Mouse (Mus musculus): Measurements from ENCODE around the gene Syt3. TPM values are rescaled to one million over a fixed set of nuclear protein-coding genes. Genes with fewer than 3 reads are reported as not detected.

The Syt3 gene
- polyA plus RNA-seq, 2 experiments = 3.3 to 4.6 TPM

- 79% methylated on average over 4 of the region's 4 CpGs for WGBS
- no peaks in the 10 kb centered on the region for H3K27me3 ChIP-seq (ENCODE audit: control insufficient read depth, insufficient read depth, low read length)
These were observed 27.2 kb downstream of the Syt3 start for GRCm38 (mm10) chr7:44411144-44411543.

GRCm38 (mm10) chr7:44413307-44413706 is 29.4 kb downstream of the Syt3 start:
- no peaks in the 10 kb centered on the region for H3K9me3 ChIP-seq (ENCODE audit: control insufficient read depth, low read length)

More at GRCm38 (mm10) chr7:44411144-44411543, 27.2 kb downstream of the Syt3 start:
- no peak for TF ChIP-seq POLR2A (IDR thresholded peaks at IDR 0.05; ENCODE audit: borderline replicate concordance, extremely low read depth, insufficient read depth, insufficient read length)
- Histone ChIP-seq H3K4me1 (ENCODE audit: control insufficient read depth, insufficient read depth, low read length) (no peaks in the 10 kb centered on the region), H3K9ac (ENCODE audit: low read depth, low read length, severe bottlenecking) (no peak overlapping the region), H3K4me2 (replicated peaks; ENCODE audit: low read depth, low read length, severe bottlenecking) (no peak overlapping the region), H3K4me3 (replicated peaks; ENCODE audit: low read length) (no peak overlapping the region), H3K27ac (replicated peaks; ENCODE audit: low read depth, low read length) (no peak overlapping the region), H3K36me3 (ENCODE audit: control insufficient read depth, insufficient read depth, low read length) (no peaks in the 10 kb centered on the region), H3K9me3 (ENCODE audit: control insufficient read depth, low read length) (no peaks in the 10 kb centered on the region)
- DNase-seq (ENCODE audit: low spot score) = no peak
- ATAC-seq (ENCODE audit: low FRiP score, low read depth) = no peak

GRCm38 (mm10) chr7:44427666-44428065 is 43.8 kb downstream of the Syt3 start:
- DNase-seq (ENCODE audit: low spot score) = no peak
- Histone ChIP-seq H3K9me3 (ENCODE audit: control insufficient read depth, low read length) (no peaks in the 10 kb centered on the region), H3K4me2 (replicated peaks; ENCODE audit: low read depth, low read length, severe bottlenecking) (peak overlapping the region; percentile 83), H3K4me1 (ENCODE audit: control insufficient read depth, insufficient read depth, low read length) (peaks cover 9% of the 10 kb centered on the region), H3K4me3 (replicated peaks; ENCODE audit: low read length) (peak overlapping the region; percentile 58), H3K27me3 (ENCODE audit: control insufficient read depth, insufficient read depth, low read length) (peaks cover 24% of the 10 kb centered on the region), H3K9ac (ENCODE audit: low read depth, low read length, severe bottlenecking) (peak overlapping the region; percentile 43), H3K36me3 (ENCODE audit: control insufficient read depth, insufficient read depth, low read length) (no peaks in the 10 kb centered on the region), H3K27ac (replicated peaks; ENCODE audit: low read depth, low read length) (no peak overlapping the region)
- 8% methylated on average over 7 of the region's 8 CpGs for whole genome bisulfite sequencing
- TF ChIP-seq POLR2A (IDR thresholded peaks at IDR 0.05; ENCODE audit: borderline replicate concordance, extremely low read depth, insufficient read depth, insufficient read length) = no peak
- ATAC-seq (ENCODE audit: low FRiP score, low read depth) = no peak

More at GRCm38 (mm10) chr7:44413307-44413706, 29.4 kb downstream of the Syt3 start:
- H3K4me1 ChIP-seq (ENCODE audit: control insufficient read depth, insufficient read depth, low read length) = no peaks in the 10 kb centered on the region
- ATAC-seq (ENCODE audit: low FRiP score, low read depth) (no peak), DNase-seq (ENCODE audit: low spot score) (no peak)
- no peak overlapping the region for H3K27ac ChIP-seq (replicated peaks; ENCODE audit: low read depth, low read length)
- WGBS = 74% methylated on average over 6 of the region's 6 CpGs
- no peaks in the 10 kb centered on the region for H3K36me3 ChIP-seq (ENCODE audit: control insufficient read depth, insufficient read depth, low read length)
- H3K27me3 ChIP-seq (ENCODE audit: control insufficient read depth, insufficient read depth, low read length) = no peaks in the 10 kb centered on the region
- H3K4me2 ChIP-seq (replicated peaks; ENCODE audit: low read depth, low read length, severe bottlenecking) = no peak overlapping the region
- TF ChIP-seq POLR2A (IDR thresholded peaks at IDR 0.05; ENCODE audit: borderline replicate concordance, extremely low read depth, insufficient read depth, insufficient read length) = no peak
- H3K9ac ChIP-seq (ENCODE audit: low read depth, low read length, severe bottlenecking) = no peak overlapping the region
- H3K4me3 ChIP-seq (replicated peaks; ENCODE audit: low read length) = no peak overlapping the region

- H3K4me2 ChIP-seq (replicated peaks; ENCODE audit: low read depth, low read length, severe bottlenecking) = peak overlapping the region; percentile 83
- peak; percentile 21 for DNase-seq (ENCODE audit: low spot score)
- no peaks in the 10 kb centered on the region for H3K9me3 ChIP-seq (ENCODE audit: control insufficient read depth, low read length)
- no peaks in the 10 kb centered on the region for H3K36me3 ChIP-seq (ENCODE audit: control insufficient read depth, insufficient read depth, low read length)
- peak overlapping the region; percentile 58 for H3K4me3 ChIP-seq (replicated peaks; ENCODE audit: low read length)
- 0 out of 2 replicates have a peak, but pooled peaks have one; percentile 20 for TF ChIP-seq POLR2A (IDR thresholded peaks at IDR 0.05; ENCODE audit: borderline replicate concordance, extremely low read depth, insufficient read depth, insufficient read length)
- 5% methylated on average over 18 of the region's 38 CpGs for WGBS
- H3K27me3 ChIP-seq (ENCODE audit: control insufficient read depth, insufficient read depth, low read length) = peaks cover 24% of the 10 kb centered on the region
- H3K9ac ChIP-seq (ENCODE audit: low read depth, low read length, severe bottlenecking) = peak overlapping the region; percentile 62
- peak; percentile 34 for ATAC-seq (ENCODE audit: low FRiP score, low read depth)
- no peak overlapping the region for H3K27ac ChIP-seq (replicated peaks; ENCODE audit: low read depth, low read length)
- H3K4me1 ChIP-seq (ENCODE audit: control insufficient read depth, insufficient read depth, low read length) = peaks cover 9% of the 10 kb centered on the region
These were observed 44.5 kb downstream of the Syt3 start for GRCm38 (mm10) chr7:44428171-44428950.

GRCm38 (mm10) chr7:44428968-44429521 is 45.1 kb downstream of the Syt3 start, which contains the start of gene Lrrc4b:
Gene Lrrc4b, plus strand, starts transcription at chr7:44429018.
- Histone ChIP-seq H3K4me2 (replicated peaks; ENCODE audit: low read depth, low read length, severe bottlenecking) (peak within 1 kb of the TSS; percentile 83), H3K9ac (ENCODE audit: low read depth, low read length, severe bottlenecking) (peak within 1 kb of the TSS; percentile 62), H3K27me3 (ENCODE audit: control insufficient read depth, insufficient read depth, low read length) (peaks cover 24% of the 10 kb centered on the region), H3K27ac (replicated peaks; ENCODE audit: low read depth, low read length) (no peak within 1 kb of the TSS), H3K4me1 (ENCODE audit: control insufficient read depth, insufficient read depth, low read length) (peaks cover 9% of the 10 kb centered on the region), H3K4me3 (replicated peaks; ENCODE audit: low read length) (peak within 1 kb of the TSS; percentile 58), H3K9me3 (ENCODE audit: control insufficient read depth, low read length) (no peaks in the 10 kb centered on the region), H3K36me3 (ENCODE audit: control insufficient read depth, insufficient read depth, low read length) (no peaks in the 10 kb centered on the region)
- whole genome bisulfite sequencing = under 1% methylated on average over 25 of the region's 69 CpGs
- peak; percentile 31 for DNase-seq (ENCODE audit: low spot score)
- ATAC-seq (ENCODE audit: low FRiP score, low read depth) = peak; percentile 51
- no peak for TF ChIP-seq POLR2A (IDR thresholded peaks at IDR 0.05; ENCODE audit: borderline replicate concordance, extremely low read depth, insufficient read depth, insufficient read length)

Measured in limb, embryonic 14.5 days (tissue).